Mouse (Mus musculus) retina, postnatal 7 days (tissue): ENCODE measurements around the gene Vmn1r45.
"Not testable (repeated sequence)": the region's sequence is repeated elsewhere in the genome, so short reads cannot be mapped to it uniquely, and the experiment has no call there.

Experiments
- DNase-seq: peaks from one replicate; pipeline ENCODE4 v3.0.0-alpha.2; 2012; ENCODE audit warnings: low read depth, low spot score

Vmn1r45 gene

GRCm38 (mm10) chr6:89940498-89940897, at the start of gene Vmn1r45:
Gene Vmn1r45 (minus strand): TSS chr6:89940598.
- DNase-seq, result not testable (repeated sequence)

GRCm38 (mm10) chr6:89985989-89986388, 45.6 kb upstream of the Vmn1r45 start:
- DNase-seq, result no peak

- no peak for DNase-seq
Observed at GRCm38 (mm10) chr6:89969013-89969412, 28.6 kb upstream of the Vmn1r45 start, which contains the start of gene Vmn1r46. Gene Vmn1r46 (plus strand): TSS chr6:89969313.

DNA sequence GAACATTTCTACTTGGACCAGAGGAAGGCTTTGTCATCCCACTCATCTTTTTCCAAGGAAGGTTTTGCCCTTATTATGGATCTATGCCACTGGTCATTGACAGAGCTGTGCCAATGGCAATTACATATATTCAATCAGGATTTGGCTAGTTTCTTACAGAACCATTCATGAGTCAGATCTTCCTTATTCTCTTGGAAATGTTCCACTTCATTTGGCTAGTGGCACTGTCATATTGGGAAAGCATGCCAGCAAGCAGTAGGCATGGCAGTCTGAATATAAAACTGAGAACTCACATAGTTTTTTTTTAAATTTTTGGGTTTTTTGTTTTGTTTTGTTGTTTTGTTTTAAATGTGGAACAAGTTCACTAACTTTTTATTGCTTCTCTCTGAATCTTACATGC, 25.9 kb upstream of the Vmn1r45 start:
- DNase-seq, result no peak

DNA sequence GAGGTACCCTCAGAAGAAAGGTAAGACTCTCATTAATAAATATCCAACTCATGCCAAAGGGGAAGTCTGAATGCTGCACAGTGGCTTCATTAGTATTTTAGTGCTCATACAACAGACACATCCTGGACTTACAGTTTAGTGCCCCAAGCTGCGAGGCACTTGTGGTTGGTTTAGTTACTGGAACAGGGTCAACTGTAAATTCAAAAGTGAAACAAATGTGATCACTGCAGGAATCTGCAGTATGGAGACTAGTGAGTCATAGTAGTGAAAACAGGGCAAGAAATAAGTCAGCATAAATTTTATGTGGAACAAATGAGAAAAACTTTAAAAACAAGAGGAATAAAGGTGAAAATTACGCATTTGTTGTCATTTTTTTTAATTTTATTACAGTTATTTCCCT, 13.2 kb upstream of the Vmn1r45 start:
- DNase-seq, result no peak

DNA sequence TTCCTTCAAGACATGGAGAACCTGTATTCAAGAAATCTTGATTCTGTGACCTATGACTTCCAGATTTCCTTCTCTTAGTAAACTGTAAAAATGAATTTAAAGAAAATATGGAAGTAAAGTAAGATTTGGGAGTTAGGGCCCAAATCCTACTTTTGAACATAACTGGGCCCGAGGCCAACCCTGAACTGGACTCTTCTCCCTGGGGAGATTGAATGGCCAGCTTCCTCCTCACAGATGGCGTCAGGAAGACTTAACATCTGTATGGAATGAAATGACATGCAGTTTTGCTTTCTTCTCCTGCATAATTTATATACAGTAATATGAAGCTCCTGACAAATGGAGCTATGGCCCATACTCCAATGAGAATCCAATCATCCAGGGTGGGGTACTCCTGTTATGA, 528 bp upstream of the Vmn1r45 start:
- DNase-seq, result no peak

GRCm38 (mm10) chr6:89883812-89884211, 56.6 kb downstream of the Vmn1r45 start:
- no peak for DNase-seq

GRCm38 (mm10) chr6:89883360-89883759, 57.0 kb downstream of the Vmn1r45 start, which contains the start of gene Vmn1r44:
Gene Vmn1r44 (plus strand): TSS chr6:89883660.
- DNase-seq, result no peak
